ENCODE assay signal across 17 mouse cellular contexts in genomic region chr19:17210541-17210940, GRCm38 (mm10).
"Had no signal": no experiment of that assay in that cellular context is flagged by ENCODE, and none has a peak within 500 bp of the region (broad histone marks: within the 10 kb centered on the region; RNA-seq: fewer than 3 reads in every experiment).

No protein-coding gene starts in this region.

- DNase-seq: lung, adult 18-20 months; lung, embryonic 14.5 days; lung, postnatal 10 days; lung, postnatal 4 days; midbrain, embryonic 14.5 days; retina, postnatal 1 day; right cerebral cortex, adult 18-20 months; right cerebral cortex, postnatal 25 days; thymus, adult 18-20 months; thymus, postnatal 14 days; thymus, postnatal 36 days had no signal

- ATAC-seq: midbrain, embryonic 16.5 days had no signal

- H3K27ac ChIP-seq: midbrain, embryonic 10.5 days; midbrain, embryonic 12.5 days; neural tube, embryonic 13.5 days; neural tube, embryonic 15.5 days had no signal

- H3K4me1 ChIP-seq: midbrain, embryonic 10.5 days; midbrain, embryonic 12.5 days; neural tube, embryonic 13.5 days; neural tube, embryonic 15.5 days had no signal

- H3K4me2 ChIP-seq: lung, embryonic 14.5 days; midbrain, embryonic 12.5 days; neural tube, embryonic 13.5 days; neural tube, embryonic 15.5 days had no signal

- H3K9me3 ChIP-seq: midbrain, embryonic 10.5 days; midbrain, embryonic 12.5 days; neural tube, embryonic 13.5 days; neural tube, embryonic 15.5 days had no signal

- H3K36me3 ChIP-seq: midbrain, embryonic 10.5 days; midbrain, embryonic 12.5 days; neural tube, embryonic 13.5 days; neural tube, embryonic 15.5 days had no signal

- H3K9ac ChIP-seq: lung, embryonic 14.5 days; midbrain, embryonic 12.5 days; neural tube, embryonic 13.5 days; neural tube, embryonic 15.5 days had no signal

- H3K27me3 ChIP-seq: midbrain, embryonic 12.5 days; neural tube, embryonic 13.5 days; neural tube, embryonic 15.5 days had no signal

- H3K4me3 ChIP-seq: midbrain, embryonic 10.5 days; midbrain, embryonic 12.5 days; myocyte; neural tube, embryonic 13.5 days; neural tube, embryonic 15.5 days had no signal
